Mouse (Mus musculus) retina, embryonic 14.5 days (tissue): ENCODE results near the gene Fblim1.

Experiments
- DNase-seq: peaks from one replicate; pipeline ENCODE4 v3.0.0-alpha.2; 2015; ENCODE audit warnings: low spot score

Gene Fblim1

DNA sequence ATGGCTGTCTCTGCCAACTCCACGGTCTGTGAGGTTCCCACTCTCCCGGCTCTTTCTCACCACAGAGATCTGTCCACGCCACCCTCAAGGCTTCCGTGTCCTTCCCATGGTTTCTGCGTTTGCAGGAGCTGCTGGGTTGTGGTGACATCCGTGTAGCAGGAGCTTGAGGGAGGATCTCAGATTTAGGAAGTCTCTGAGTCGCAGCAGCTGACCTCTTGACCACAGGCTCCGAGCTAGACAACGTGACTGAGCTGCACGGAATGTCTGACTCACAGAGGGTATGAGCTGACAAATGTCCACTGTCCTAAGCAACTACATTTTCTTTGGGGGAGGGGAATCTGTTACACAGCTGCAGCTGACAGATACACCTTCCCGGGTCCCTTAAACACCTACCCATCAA is at the start of gene Fblim1:
Gene Fblim1, minus strand, starts transcription at position 236 of the 400 bp plus-strand sequence.
- no peak for DNase-seq

DNA sequence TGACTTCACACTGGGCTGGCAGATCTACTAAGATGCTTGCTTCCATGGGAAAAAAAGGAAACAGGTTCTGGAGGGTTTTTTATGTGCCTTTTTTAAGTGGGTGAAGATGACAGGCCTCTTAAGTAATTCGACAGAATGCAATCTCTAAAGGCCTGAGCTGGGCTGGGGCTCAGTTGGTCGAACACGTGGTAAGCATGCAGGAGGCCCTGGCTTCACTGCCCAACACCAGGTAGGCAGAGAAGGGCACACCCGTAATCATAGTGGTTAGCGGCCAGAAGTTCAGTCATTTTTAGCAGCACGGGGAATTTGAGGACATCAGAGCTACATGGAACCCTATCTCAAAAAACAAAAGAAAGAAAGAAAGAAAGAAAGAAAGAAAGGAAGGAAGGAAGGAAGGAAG is 48.6 kb upstream of the Fblim1 start:
- no peak for DNase-seq

DNA sequence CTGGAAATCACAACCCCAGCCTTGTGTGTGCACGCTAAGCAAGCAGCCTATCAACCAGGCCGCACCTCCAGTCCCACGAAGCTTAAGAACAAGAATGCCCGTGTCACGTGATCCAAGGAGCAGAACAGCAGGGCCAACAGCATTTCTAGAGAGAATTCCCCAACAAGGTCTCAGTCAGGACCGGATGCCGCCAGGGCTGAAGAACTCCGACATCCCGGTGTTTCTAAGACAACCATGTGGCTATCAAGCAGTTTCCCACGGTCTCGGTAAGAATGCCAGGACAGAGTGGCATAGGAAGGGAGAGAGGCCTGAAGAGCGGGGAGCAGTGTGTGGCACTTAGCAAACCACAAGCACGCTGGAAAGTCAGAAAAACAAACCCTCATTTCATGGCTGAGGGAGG is 47.9 kb upstream of the Fblim1 start:
- DNase-seq, result no peak

DNA sequence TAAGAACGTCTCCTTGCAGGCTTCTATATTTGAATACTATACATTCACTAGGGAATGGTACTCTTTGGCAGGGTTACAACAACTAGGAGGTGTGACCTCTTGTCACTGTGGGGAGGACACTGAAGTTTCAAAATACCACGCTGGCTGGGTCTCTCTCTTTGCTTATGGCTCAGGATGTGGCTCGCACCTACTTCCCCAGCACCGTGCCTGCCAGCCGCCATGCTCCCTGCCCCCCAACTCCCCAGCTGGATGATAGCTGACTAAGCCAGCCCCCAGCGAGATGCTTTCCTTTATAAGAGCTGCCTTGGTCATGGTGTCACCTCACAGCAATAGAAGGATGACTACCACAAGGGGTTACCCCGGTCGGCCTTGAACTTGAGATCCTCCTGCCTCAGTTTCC is 47.1 kb upstream of the Fblim1 start:
- DNase-seq, result no peak

DNA sequence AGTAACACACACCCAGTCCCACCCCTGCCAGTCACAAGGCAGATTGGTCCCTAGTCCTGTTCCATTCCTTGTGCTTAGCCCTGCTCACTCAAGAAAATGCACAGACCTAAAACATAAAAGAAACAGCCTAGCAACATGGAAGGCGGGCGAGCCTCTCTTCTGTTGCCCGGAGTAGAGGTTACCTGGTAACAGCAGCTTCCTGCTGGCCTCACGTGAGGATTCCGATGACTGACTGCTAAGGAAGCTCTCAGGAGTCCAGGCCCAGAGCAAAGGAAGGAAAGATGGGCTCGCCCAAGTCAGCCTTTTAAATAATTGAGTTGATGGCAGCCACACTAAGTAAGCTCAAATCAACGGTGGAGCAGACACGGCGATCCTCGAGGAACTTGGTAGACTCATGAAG is 46.0 kb upstream of the Fblim1 start:
- DNase-seq, result no peak

DNA sequence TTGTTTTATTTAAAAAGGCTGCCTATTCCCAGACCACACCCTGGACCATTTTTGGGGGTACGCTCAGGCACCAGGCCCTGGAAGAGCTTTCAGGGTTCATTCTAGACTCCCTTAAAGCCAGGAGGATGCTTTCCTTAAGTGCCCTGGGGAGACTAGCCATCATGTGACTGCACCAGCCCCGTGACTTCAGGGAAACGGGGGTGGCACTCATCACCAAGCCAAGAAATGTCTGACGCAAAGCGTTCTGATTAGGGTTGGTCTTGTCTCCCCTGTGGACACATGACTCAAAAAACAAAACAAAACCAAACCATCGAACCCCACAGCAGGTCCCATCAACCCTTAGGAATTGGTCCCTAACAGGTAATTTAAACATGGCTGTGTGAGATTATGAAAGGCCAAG is 45.4 kb upstream of the Fblim1 start:
- no peak for DNase-seq

DNA sequence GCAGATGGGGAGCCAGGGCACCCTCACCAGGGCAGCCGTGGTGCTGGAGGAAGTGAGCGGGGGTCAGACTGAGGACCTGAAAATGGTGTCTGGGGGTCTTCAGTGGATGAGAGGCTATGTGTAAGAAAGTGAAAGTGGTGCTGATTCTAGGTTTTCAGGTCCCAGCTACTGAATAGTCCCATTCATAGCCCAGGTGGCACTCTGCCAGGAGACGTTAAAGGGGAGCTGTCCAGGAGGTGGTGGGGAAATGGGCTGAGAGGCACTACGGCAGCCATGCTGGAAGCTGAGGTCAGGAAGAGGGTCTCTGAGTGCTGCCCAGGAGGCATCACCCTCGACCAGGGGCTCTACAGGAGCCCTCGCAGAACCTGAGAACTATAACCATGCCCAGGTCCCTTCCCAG is 43.3 kb upstream of the Fblim1 start:
- no peak for DNase-seq

DNA sequence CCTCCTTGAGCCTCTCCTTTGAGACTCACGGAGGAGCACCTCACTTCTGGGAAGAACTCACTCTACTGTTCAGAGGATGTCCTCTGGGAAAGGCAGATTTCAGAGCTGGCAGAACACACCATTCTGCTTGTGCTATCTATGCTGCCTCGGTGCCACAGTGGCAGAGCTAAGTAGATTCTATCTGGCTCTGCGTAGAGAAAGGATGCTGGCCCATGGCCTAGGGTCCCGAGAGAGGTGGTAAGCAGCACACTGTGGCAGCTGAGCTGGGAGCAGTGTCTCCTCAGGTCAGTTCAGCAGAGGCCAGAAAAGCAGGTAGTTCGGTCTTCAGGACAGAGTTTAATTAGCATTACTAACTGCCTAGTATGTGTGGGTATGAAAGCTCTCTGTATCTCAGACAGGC is 42.4 kb upstream of the Fblim1 start:
- DNase-seq, result no peak

DNA sequence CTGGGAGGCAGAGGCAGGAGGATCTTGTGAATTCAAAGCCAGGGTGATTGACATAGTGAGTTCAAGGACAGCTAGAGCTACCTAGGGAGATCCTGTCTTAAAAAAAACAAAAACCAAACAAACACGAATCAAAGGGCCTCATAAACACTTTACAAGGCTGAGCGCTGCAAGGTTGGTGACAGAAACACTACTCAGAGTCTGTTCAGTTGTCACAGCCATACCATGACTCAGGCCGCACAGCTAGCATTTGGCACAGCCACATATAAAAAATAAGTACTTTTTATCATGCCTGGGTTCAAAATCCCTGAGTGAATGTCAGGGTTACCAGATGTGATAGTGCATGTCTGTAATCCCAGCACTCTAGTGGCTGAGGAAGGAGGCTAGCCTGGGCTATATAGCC is 41.3 kb upstream of the Fblim1 start:
- no peak for DNase-seq

DNA sequence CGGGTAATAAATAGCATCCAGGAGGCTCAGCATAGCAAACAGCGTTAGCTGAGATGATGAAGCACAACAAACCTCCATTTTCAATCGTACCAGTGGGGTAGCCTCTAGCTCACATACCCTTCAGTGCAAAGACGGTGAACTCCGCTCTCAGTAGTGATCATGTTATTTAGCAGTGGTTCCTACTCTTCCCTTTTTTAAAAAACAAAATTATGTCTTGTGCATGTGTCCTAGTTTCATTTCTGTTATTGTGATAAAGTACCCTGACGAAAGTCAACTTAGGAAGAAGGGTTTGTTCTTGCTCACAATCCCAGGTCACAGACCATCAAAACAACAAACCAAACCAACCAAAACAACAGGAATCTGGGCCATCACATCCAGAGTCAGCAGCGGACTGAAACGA is 40.1 kb upstream of the Fblim1 start:
- no peak for DNase-seq

DNA sequence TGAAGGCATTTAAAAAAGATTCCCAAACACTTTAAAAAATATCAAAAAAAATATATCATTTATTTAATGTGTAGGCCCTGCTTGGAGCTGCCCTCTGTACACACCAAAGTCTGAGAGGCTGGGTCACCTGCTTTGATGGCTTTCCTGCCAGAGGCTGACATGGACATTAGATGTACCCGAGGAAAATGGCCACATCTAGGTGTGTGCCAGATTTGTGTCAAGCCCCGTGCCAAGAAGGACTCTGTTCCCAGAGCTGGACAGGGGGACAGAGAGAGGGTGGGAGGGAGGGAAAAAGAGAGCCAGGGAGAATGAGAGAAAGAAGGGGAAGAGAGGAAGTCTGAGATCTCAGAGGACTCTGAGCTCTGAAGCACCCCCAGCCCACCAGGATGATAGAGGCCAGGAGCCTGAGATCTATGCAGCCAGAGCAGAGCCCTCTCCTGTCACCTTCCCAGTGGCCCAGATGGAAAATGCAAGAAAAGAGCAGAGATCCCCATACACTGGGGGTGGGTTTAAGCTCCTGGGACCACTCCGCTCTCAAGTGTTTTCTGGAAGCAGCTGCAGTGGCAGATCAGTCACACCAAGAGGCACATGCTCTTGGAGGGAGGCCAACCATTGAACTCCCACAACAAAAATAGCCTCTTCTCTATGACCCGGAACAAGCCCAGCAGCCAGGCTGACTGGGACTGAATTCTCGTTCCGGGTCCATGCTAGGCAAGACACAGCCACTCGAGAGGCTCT is 37.4 kb upstream of the Fblim1 start:
- DNase-seq, result no peak

DNA sequence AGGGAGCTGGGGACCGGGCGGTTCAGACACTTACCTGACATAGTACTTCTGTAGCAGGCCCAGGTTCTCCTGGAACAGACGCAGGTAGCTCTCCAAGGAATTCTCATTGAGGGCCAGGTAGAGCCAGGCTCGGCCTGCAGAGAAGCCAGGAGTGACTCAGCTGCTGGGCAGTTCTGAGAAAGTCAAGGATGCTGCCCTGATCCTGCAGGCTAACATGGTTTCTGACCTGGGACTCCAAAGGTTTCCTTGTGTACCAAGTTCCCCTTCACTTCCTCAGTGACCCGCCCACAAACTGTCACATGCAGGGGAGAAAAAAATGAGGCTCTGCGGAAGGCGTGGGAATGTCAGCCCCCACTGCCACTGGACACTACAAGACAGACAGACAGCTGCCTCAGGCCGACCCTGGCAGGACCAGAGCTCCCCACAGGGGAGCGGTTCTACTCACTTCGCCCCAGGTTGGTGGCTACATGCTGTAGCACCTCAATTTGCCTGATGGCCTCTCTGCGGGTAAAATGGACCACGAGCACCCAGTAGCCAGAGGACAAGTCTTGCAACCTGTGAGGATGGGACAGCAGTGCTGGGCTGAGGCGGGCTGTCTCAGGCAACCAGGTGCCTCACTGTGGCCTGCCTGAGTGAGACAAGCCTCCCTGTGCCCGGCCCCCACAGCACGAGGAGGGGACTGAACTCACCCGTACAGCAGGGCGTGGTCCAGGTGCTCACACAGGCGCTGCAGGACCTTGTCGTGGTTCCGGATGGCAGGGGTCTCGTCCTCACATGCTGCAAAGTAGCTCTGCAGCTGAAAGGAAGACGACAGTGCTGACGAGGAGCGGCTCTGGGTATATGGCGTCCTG is 36.3 kb upstream of the Fblim1 start:
- DNase-seq, result no peak

DNA sequence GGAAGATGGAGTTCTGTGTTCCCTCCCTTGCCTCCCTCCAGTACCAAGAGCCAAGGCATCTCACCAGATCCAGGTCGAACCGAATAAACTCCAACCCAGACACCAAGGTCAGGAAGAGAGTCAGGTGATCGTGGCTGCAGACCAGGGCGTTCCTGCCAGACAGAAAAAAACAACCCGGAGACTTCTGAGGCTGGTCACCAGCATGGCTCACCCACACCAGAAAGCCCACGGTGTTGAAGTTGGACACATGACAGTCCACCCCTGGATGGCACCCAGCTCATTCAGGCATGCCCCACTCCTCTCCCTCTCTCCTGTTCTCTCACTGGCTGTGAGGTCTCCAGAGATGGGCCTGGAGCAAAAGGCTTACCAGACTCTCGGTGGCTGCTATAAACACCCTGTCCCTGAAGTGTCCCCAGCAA is 35.5 kb upstream of the Fblim1 start:
- no peak for DNase-seq

DNA sequence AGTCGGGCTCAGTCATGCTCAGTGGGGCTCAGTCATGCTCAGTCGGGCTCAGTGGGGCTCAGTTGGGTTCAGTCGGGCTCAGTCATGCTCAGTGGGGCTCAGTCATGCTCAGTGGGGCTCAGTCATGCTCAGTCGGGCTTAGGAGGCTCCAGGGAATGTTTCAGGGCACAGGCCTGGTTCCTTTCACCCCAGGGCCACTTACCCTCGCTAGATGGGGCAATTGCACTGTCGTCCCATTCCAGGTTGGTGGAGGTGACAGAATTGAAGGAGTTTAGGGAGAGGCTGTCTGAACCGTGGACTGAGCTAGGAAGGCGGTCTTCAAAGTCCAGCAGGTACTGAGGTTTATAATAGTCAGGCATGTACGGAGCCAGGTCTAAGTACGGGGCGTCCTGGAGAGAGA is 33.6 kb upstream of the Fblim1 start:
- DNase-seq, result no peak

DNA sequence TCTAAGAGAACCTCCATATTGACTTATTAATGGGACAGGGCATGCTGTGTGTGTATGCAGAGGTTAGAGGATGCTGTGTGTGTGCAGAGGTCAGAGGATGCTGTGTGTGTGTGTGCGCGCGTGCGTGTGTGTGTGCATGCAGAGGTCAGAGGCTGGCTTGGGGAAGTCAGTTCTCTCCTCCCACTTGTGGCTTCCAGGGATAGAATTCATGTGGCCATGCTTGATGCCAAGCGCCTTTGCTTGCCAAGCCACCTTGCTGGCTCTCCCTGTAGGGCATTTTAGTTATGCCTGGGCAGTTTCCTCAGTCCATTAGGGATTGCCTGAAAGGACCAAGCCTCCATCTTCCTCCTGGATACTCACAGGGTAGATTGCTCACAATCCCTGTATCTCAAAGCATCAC is 30.8 kb upstream of the Fblim1 start:
- DNase-seq, result no peak

DNA sequence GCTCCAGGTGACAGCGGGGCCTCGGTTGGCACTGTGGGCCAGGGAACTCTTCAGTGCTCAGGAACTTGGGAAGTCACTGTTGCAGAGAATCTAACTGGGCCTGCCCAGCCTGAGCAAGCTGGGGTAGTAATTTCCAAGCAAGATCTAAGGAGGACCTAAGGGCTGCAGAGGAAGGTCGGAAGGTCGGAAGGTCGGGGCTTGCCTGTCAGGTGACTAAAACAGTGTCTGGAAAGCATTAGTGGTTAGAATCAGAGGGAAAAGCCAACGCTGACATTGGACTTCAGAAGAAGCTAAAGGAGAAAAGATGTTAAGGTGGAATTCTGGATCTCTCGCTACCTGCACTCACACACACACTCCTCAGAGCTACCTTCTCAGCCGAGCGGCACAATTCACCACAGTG is 30.1 kb upstream of the Fblim1 start:
- no peak for DNase-seq

DNA sequence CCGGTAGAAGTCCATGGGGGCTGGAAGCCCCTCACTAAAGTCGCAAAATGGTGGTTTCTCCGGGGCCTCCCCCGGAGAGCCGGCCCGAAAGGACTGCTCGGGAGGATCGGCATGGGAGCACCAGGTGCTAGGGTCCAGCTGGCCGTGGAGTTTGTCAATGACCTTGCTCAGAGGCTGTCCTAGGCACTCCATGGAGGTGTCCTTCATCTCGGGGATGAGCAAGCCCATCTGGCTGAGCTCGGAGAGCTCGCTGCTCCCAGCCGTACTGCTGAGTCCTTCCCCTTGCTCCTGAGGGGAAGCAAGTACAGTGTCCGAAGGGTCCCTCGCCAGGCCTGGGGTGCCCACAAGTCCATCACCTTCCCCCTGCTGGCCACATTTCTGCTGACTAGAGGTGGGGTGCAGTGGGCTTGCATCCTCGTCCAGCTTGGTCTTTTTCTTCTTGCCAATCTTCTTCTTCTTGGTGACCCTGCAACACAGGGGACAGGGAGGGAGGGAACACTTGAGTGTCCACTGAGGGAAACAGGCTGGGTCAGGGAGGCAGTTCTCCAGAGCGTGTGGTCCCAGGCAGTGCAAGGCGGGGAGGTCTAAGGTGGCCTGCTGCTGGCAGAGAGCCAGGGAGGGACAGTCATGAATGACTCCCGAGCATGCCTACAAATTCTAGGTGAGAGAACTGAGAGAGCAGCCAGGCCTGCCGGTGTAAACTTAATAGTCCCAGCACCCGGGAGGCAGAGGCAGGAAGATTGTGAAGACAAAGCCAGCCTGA is 26.4 kb upstream of the Fblim1 start:
- no peak for DNase-seq

DNA sequence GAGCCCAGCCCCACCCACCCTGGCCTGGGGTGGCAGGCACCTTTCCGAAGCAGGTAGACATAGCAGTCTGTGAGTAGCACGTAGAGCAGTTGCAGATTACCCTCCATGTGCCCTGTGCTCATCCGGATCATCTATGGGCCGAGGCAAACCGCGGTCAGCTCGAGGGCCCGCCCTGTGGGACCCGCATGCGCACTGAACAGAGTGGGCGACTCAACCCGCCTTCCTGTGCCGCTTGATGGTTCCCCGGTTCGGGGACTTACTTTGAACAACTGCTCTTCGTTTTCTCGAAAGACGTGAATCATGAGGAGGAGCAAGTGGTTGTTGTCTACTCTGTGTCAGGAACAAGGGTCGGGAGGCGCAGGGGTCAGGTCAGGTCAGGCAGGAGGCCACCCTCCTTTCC is 25.4 kb upstream of the Fblim1 start:
- no peak for DNase-seq

DNA sequence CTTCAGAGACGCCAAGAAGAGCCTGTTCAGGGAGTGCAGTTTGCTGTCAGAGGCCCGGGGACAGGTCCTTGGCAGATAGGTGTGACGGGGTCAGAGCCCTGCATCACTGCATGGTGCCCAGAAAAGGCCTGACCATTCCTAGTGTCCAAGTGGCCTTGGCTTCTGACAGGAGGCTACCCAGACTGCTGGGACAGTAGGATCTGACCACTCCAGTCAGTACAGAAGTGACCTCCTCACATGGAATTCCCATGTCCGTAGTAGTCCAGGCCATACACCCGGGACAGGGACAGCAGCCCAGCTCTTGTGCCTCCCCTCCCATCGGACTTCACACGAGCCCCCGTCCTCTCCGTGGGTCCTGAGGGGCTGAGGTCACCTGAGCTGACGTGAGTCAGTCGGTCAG is 24.1 kb upstream of the Fblim1 start:
- DNase-seq, result no peak

DNA sequence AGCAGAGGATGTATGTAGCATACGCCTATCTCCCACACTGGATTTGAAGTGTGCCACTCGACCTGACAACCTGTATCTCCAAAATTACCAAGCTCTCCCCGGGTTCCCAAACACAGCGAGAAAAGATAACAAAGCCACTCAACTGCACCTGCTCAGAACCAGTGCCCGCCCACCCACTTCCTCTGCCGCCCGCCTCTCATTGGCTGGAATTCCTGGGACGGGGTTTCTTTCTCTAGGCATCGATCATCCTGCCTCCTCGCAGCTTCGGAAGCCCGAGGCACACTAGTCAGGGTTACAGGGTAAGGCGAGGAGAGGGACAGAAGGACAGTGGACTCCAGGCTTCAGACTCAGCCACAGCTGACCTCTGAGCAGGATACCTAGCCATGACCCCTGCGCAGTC is 22.8 kb upstream of the Fblim1 start:
- DNase-seq, result no peak

DNA sequence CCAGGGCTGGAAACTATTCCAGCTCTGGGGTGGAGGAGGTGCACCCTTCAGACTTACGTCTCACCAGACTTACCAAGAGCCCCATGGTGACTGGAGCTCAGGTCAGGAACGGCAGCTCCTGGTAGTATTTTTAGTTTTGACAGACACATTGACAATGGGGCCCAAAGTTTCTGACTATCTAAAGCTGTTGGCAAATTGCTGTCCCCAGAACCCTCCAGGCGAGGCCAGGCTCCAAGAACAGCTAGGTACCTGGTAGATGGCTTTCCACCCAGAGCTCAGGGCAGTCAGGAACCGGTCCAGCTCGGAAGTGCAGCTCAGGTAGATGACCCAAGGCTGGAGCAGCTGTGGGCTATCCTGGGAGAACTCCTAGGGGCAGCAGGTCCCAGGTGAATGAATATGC is 21.6 kb upstream of the Fblim1 start:
- DNase-seq, result no peak

DNA sequence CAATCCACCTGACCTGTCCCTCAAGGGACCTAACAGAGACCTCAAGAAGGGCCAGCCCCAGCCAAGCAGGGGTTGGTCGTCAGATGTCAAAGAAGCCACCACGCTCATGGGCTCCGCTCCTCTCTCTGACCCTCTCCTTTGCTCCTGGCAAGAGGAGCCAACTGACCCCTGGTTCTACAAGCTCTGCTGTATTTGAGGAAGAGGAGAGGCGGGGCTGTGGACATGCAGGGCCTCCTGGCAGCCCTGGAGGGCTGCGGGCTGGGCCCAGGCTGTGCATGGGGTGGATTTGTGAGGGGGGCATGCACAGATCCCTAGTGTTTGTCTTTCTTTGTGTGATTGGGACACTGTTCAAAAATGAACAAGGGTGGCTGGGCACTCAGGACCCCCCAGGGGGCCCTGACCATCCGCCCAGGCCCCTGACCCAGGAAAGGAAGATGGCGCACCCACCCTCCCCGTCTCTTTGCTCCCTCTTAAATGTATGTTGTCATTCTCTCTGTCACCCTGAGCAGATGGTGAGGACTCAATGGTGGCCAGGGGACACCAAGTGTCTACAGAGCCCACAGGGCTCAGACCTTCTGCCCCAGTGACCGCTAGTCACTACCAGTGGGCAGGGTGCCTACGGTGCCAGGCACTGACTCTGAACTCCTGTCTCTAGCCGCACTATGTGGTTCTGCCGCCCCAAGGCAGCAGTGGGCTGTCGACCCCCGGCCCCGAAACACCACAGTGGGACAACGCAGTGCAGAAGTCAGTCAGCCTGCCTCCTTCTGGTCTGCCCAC is 20.1 kb upstream of the Fblim1 start:
- no peak for DNase-seq
